Mouse (Mus musculus): ENCODE data around the gene Olfr1028.

GRCm38 (mm10) chr2:85978976-85979375 lies 28.7 kb downstream of the Olfr1028 start, which contains the start of gene Olfr1030:
- TF ChIP-seq POLR2A (IDR thresholded peaks at IDR 0.05; ENCODE audit: low read depth, low read length) (no peak), CTCF (IDR thresholded peaks at IDR 0.05; ENCODE audit: extremely low read depth, insufficient read length, insufficient replicate concordance, low read depth, low read length) (no peak)

All from small intestine, adult 2 months (tissue).